Mouse (Mus musculus): ENCODE measurements around the gene Cd37.

The Cd37 gene

GRCm38 (mm10) chr7:45204380-45205143 is 34.4 kb downstream of the Cd37 start, which contains the start of gene Ccdc155:
TSS of gene Ccdc155 (minus strand) at chr7:45204892.
- peak; percentile 99 for DNase-seq (ENCODE audit: low read depth, low spot score)

DNA sequence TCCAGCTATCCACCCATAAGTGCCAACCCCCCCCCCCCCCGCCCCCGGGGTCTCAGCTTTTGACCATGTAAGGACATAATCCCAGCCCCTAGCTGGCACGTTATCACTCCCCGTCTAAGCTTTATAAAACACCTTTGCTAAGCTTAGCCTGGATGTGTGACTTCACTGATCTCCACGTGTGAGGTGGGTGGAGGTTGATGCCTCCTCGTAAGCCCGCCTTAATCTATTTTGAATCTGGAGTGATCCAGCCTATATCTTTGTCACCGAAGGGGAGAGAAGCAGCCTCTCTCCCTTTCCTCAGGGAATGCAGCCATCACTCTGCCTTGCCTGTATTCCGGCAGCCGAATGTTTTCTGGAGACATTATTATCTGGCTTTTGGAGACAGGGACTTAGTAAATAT is 36.3 kb downstream of the Cd37 start:
- no peak for DNase-seq (ENCODE audit: low read depth, low spot score)

DNA sequence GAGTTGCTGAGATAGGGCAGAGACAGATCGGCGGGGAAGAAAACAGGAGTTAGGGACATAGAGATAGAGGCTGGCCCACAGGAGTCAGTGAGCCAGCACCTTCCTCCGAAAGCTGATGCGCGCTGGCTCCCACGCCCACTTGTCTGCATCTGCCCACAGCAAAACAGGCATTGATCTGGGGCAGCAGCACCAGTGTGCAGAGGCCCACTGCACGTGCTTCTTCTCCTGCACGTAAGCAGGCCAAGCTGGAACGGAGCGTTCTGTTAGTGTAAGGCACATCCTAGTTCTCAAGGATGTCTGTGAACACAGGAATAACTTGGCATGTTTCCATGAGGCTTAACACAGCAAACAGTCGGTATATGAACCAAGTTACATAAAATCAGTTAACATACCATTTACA is 40.0 kb downstream of the Cd37 start:
- no peak for DNase-seq (ENCODE audit: low read depth, low spot score)

DNA sequence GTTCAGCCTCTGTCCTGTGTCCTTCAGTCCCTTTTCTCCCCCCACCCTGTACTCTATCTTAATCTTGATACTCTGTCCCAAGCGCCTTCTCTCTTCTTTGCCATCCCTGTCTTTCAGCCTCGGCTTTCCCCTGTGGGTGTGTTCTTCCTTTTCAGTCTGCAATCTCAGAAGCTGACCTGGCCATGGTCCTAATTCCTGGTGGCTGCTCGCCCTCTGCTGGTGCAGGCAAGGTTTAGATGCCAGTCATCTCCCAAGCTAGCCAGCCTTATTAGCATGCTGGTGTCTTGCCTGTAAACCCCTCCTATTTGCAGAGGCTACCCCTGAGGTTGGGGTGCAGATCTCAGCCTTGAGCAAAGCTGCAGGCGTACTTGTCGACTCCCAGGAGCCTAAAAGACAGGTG is 40.5 kb downstream of the Cd37 start:
- peak; percentile 76 for DNase-seq (ENCODE audit: low read depth, low spot score)

DNA sequence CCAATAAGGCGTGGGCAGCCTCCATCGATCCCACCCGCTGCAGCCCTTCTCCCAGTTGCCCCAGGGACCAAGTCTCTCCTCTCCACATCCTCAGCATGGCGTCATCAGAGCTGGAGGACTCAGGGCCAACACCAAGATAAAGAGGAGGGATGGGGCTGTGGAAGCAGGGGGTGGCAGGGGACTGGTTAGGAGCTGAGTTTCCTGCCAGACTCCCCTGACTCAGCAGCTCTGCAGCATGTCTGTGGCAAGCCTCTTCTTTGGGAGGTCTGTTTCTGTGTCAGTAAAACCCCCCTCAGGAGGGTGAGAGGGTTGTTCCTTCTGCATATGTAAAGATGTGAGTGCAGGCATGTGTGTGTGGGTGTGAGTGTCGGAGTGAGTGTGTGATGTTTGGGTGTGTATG is 41.9 kb downstream of the Cd37 start:
- DNase-seq (ENCODE audit: low read depth, low spot score), result no peak

GRCm38 (mm10) chr7:45196176-45196535 is 42.8 kb downstream of the Cd37 start:
- DNase-seq (ENCODE audit: low read depth, low spot score), result no peak

- DNase-seq (ENCODE audit: low read depth, low spot score), result no peak
Observed at GRCm38 (mm10) chr7:45195341-45196175, 43.4 kb downstream of the Cd37 start.

DNA sequence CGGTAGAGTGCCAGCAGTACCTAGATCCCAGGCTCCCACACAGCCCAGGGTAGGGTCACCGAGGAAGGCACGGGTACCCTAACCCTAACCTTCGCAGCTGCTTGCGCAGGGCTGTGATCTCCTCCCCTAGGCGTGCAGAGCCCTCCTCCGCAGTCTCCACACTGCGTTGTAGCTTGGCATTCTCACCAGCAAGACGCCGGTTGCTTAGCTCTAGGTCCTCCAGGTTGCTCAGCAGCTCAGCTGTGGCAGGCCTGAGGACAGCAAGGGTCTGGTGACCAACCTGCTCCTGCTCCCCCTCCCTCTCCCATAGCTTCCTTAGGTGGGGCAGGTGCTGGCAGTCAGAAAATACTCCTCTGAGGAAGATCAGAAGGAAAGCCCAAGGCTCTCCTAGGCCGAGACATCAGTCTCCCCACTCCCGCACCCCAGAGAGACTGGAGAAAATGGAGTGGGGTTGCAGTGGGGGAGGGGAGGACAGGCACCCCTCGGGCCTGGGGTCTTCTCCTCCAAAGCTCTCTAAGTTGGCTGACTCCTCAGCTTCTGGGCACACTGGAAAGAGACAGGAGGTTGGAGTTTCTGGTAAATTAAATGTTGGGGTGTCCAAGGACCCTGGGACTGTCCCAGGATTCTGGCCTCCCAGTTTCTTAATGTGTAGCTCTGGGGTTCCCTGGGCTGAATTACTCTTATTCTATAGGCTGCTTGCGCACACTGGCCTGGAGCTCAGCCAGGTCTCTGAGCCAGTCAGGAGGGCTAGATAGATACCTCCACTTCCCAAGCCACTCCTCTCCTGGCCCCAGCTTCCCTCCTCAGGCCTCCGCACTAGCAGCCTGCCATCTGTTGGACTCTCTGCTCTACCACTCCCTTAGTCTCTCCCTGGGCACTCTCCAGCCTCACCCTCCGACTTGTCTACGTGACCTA is 44.8 kb downstream of the Cd37 start:
- no peak for DNase-seq (ENCODE audit: low read depth, low spot score)

- DNase-seq (ENCODE audit: low read depth, low spot score), result no peak
Observed at GRCm38 (mm10) chr7:45193406-45193805, 45.5 kb downstream of the Cd37 start.

DNA sequence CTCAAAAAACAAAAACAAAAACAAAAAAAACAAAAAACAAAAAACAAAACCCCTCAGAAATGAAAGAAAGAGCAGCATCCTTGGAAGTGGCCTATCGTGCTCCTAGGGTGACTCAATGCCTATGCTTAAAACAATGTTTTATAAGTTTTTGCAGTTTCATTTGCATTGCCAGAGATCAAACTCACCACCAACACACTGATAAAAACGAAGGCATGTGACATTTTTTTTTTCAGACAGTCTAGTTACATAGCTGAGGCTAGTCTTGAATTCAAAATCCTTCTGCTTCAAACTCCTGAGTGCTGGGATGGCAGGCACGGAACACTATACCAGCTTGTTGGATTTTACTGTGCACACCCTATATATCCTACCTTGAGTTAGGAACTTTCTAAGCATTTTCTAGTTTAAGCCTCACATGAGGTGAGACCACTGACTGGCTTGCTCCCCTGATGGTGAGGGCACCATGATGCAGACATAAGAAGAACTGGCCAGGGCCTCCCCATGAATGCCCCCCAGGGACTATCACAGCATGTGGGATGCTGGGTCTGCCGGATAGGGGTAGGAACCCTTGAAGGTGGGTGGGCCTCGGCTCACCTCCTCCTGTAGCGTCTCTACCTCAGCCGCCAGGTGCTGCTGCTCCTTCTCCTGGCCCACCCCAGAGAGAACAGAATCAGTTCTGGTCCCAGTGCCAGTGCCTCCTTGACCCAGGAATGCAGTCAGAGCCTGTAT is 46.2 kb downstream of the Cd37 start:
- no peak for DNase-seq (ENCODE audit: low read depth, low spot score)

DNA sequence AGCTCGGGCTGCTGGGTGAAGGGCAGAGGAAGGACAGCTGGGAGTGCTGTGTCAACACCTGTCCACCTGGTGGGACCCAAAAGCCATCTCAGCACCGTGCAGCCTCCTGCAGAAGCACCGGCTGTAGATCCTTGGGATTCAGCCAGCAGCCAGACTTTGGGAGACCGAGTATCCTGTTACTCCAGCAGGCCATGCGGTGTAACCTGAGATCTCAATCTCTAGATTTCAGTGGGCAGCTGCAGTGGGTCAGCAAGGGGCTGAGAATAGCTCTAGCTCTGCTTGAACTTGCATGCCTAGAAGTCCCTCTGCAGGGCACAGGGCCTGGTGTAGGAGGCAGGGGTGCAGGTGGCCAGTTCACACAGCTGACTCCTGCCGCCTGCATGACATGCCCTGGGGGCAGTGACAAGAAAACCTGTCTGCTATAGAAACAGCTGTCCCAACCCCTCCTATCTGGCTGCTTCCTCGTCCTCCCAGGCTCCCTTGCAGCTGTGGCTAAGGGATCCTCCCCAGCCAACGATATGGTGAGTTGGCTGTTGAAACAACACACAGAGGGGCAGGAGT is 47.0 kb downstream of the Cd37 start:
- peak; percentile 75 for DNase-seq (ENCODE audit: low read depth, low spot score)

DNA sequence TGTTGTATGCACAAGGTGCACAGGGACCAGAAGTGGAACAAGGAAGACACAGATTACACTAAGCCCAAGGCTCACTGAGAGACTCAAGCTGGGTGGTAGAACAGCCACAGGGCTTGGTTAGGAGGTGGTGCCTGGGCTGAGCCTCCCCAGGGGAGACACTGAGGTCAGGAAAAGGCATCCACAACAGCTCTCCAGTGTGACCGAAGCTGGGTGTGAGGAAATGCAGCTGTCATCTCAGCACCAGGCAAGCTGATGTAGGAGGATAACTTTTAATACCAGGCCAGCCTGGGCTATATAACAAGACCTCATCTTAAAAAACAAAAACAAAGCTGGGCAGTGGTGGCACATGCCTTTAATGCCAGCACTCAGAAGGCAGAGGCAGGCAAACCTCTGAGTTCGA is 47.8 kb downstream of the Cd37 start:
- no peak for DNase-seq (ENCODE audit: low read depth, low spot score)

DNA sequence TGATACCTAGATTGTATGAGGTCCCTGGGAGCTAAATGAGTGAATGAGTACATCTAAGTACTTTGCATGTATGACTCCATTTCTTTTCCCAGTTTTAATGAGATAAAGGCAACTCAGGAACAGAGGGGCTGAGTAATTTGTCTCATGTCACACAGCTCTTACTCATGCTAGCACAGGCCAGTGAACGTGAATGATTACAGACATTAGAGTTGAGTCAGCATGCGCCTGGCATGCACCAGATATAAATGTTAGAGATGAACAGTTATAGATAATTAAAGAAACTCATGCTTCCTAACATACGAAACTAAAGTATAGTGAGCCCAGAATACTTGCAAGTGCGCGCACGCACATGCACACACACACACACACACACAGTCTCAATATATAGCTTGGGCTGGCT is 48.7 kb downstream of the Cd37 start:
- DNase-seq (ENCODE audit: low read depth, low spot score), result no peak

GRCm38 (mm10) chr7:45189600-45189999 is 49.3 kb downstream of the Cd37 start:
- no peak for DNase-seq (ENCODE audit: low read depth, low spot score)

GRCm38 (mm10) chr7:45185921-45186320 is 53.0 kb downstream of the Cd37 start:
- no peak for DNase-seq (ENCODE audit: low read depth, low spot score)

GRCm38 (mm10) chr7:45183672-45184071 is 55.2 kb downstream of the Cd37 start:
- DNase-seq (ENCODE audit: low read depth, low spot score), result no peak
